Mouse (Mus musculus): ENCODE measurements around the gene Rnf11. TPM values are rescaled to one million over a fixed set of nuclear protein-coding genes. Genes with fewer than 3 reads are reported as not detected.
"Not testable (repeated sequence)": the region's sequence is repeated elsewhere in the genome, so short reads cannot be mapped to it uniquely, and the experiment has no call there.

Gene Rnf11
- polyA plus RNA-seq, 1 experiment from 2014 or later: 40.0 TPM

DNA sequence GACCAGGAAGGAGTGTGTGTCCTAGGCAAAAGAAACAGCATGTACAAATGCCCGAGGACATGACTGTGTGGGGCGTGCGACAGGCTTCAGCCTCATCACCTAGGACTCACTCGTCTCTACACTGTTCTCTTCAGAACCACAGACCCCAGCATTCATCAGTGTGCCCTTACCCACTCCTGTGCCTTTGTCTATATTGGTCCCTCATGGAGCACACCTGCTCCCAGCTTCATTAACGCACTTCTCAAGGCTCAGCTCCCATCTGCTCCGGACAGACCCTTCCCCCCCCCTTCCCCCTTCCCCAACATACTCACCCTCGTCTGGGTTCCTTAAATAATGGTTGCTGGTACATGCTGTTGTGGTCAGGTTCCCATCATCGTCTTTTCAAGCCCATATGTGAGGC, 79.1 kb downstream of the Rnf11 start:
- DNase-seq (ENCODE audit: low spot score): no peak
- H3K4me3 ChIP-seq (ENCODE audit: low read depth, low read length): 0 out of 2 replicates have a peak overlapping the region, but pooled peaks have one; percentile 4
- H3K9ac ChIP-seq (ENCODE audit: low read length): no peak overlapping the region
- no peaks in the 10 kb centered on the region for H3K9me3 ChIP-seq (ENCODE audit: control insufficient read depth, low read length)
- H3K4me2 ChIP-seq (ENCODE audit: low read length): peak overlapping the region; percentile 98
- H3K27me3 ChIP-seq (replicated peaks; ENCODE audit: control insufficient read depth, insufficient read depth, low read length): no peaks in the 10 kb centered on the region
- peaks cover 11% of the 10 kb centered on the region for H3K4me1 ChIP-seq (replicated peaks; ENCODE audit: control insufficient read depth, insufficient read depth, low read length)
- peak overlapping the region; percentile 51; the same call in 1 of the 2 replicates for H3K27ac ChIP-seq (ENCODE audit: low read depth)
- no peaks in the 10 kb centered on the region for H3K36me3 ChIP-seq (ENCODE audit: control insufficient read depth, insufficient read depth, low read length)
- 61% methylated on average over 8 of the region's 8 CpGs for WGBS
- no peak for ATAC-seq (replicated peaks; ENCODE audit: low FRiP score, low TSS enrichment, low read depth)

DNA sequence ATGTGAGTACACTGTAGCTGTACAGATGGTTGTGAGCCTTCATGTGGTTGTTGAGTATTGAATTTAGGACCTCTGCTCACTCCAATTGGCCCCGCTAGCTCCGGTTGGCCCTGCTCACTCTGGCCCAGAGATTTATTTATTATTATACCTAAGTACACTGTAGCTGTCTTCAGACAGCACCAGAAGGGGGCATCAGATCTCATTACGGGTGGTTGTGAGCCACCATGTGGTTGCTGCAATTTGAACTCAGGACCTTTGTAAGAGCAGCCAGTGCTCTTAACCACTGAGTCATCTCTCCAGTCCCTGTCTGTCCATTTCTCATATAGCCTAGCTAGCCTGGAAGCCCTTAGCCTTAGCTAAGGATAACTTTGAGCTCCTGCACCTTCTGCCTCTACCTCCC, 79.6 kb downstream of the Rnf11 start:
- H3K36me3 ChIP-seq (ENCODE audit: control insufficient read depth, insufficient read depth, low read length); H3K27me3 ChIP-seq (replicated peaks; ENCODE audit: control insufficient read depth, insufficient read depth, low read length); H3K27ac ChIP-seq (ENCODE audit: low read depth); H3K9ac ChIP-seq (ENCODE audit: low read length); DNase-seq (ENCODE audit: low spot score); H3K9me3 ChIP-seq (ENCODE audit: control insufficient read depth, low read length); H3K4me3 ChIP-seq (ENCODE audit: low read depth, low read length); H3K4me2 ChIP-seq (ENCODE audit: low read length); ATAC-seq (replicated peaks; ENCODE audit: low FRiP score, low TSS enrichment, low read depth): not testable (repeated sequence)
- peaks cover 11% of the 10 kb centered on the region for H3K4me1 ChIP-seq (replicated peaks; ENCODE audit: control insufficient read depth, insufficient read depth, low read length)
- 89% methylated on average over 3 of the region's 3 CpGs for WGBS

DNA sequence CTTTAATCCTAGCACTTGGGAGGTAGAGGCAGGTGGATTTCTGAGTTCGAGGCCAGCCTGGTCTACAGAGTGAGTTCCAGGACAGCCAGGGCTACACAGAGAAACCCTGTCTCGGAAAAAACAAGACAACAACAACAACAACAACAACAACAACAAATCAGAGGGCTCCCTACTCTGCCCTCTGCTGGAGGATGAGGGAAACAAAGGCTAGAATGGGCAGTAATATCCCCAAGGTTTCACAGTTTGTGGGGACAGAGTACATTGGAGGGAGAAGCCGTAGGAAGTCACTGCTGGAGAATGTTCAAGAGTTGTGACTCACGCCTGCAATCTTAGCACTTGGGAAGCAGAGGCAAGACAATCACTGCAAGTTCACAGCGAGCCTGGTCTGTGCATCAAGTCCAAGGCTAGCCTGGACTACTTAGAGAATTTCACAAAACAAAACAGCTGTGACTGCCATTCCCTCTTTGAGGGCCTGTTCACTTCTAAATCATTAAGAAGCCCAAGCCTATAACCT, 83.3 kb downstream of the Rnf11 start:
- no peaks in the 10 kb centered on the region for H3K27me3 ChIP-seq (replicated peaks; ENCODE audit: control insufficient read depth, insufficient read depth, low read length)
- ATAC-seq (replicated peaks; ENCODE audit: low FRiP score, low TSS enrichment, low read depth) (no peak), DNase-seq (ENCODE audit: low spot score) (no peak)
- H3K4me3 ChIP-seq (ENCODE audit: low read depth, low read length): no peak overlapping the region
- H3K9ac ChIP-seq (ENCODE audit: low read length): no peak overlapping the region
- H3K4me1 ChIP-seq (replicated peaks; ENCODE audit: control insufficient read depth, insufficient read depth, low read length): peaks cover 3% of the 10 kb centered on the region
- H3K27ac ChIP-seq (ENCODE audit: low read depth): no peak overlapping the region
- no peaks in the 10 kb centered on the region for H3K36me3 ChIP-seq (ENCODE audit: control insufficient read depth, insufficient read depth, low read length)
- no peaks in the 10 kb centered on the region for H3K9me3 ChIP-seq (ENCODE audit: control insufficient read depth, low read length)
- 83% methylated on average over 5 of the region's 5 CpGs for WGBS
- H3K4me2 ChIP-seq (ENCODE audit: low read length): no peak overlapping the region

Other genes starting within 250 kb of the Rnf11 start
- 36.6 and 45.3 TPM in 2 replicates for gene Eps15, start 204.5 kb downstream of the Rnf11 start, polyA plus RNA-seq (2014; fragmentation: Nextera tagmentation; extraction: Ambion mirVana)
- gene Ttc39a, start 78.1 kb downstream of the Rnf11 start, polyA plus RNA-seq (2014; fragmentation: Nextera tagmentation; extraction: Ambion mirVana): 11.9 and 14.7 TPM in 2 replicates
- not detected in 2 replicates for gene 4930522H14Rik, start 46.6 kb upstream of the Rnf11 start, polyA plus RNA-seq (2014; fragmentation: Nextera tagmentation; extraction: Ambion mirVana)
- 5.7 and 6.2 TPM in 2 replicates for gene Cdkn2c, start 182.5 kb upstream of the Rnf11 start, polyA plus RNA-seq (2014; fragmentation: Nextera tagmentation; extraction: Ambion mirVana)
- 30.4 and 32.6 TPM in 2 replicates for gene Faf1, start 191.9 kb upstream of the Rnf11 start, polyA plus RNA-seq (2014; fragmentation: Nextera tagmentation; extraction: Ambion mirVana)